Mouse (Mus musculus) intestine, embryonic 14.5 days (tissue): ENCODE results near the gene Itgb6. TPM values are rescaled to one million over a fixed set of nuclear protein-coding genes. Genes with fewer than 3 reads are reported as not detected.

Experiments
- ATAC-seq: fragments of 200-750 bp; cut with Nextera tagmentation; replicated peaks from 2 replicates; pipeline ENCODE4 v1.8.0; 2017; ENCODE audit warnings: low read depth, moderate number of reproducible peaks, moderate TSS enrichment, moderate library complexity; ENCODE audit not compliant: low FRiP score, low TSS enrichment
- DNase-seq: peaks from one replicate; pipeline ENCODE4 v3.0.0-alpha.2; 2018; ENCODE audit warnings: low spot score
- H3K27ac ChIP-seq: fragments of 300-500 bp; sonication (generic); 2 replicates; pipeline ENCODE4 v1.5.1; 2014; ENCODE audit warnings: low read depth, mild to moderate bottlenecking, control low read depth
- H3K27me3 ChIP-seq: fragments of 300-500 bp; sonication (generic); replicated peaks from 2 replicates; pipeline ENCODE4 v1.6.1; 2014; ENCODE audit warnings: low read length, control low read depth; ENCODE audit not compliant: control insufficient read depth, insufficient read depth
- H3K36me3 ChIP-seq: fragments of 300-500 bp; sonication (generic); 2 replicates; pipeline ENCODE4 v1.6.1; 2014; ENCODE audit warnings: low read length, control low read depth; ENCODE audit not compliant: control insufficient read depth, insufficient read depth
- H3K4me1 ChIP-seq: fragments of 300-500 bp; sonication (generic); replicated peaks from 2 replicates; pipeline ENCODE4 v1.6.1; 2014; ENCODE audit warnings: low read length, control low read depth, mixed read lengths; ENCODE audit not compliant: control insufficient read depth, insufficient read depth
- H3K4me2 ChIP-seq: fragments of 300-500 bp; sonication (generic); 2 replicates; pipeline ENCODE4 v1.6.1; 2014; ENCODE audit warnings: low read length
- H3K4me3 ChIP-seq: fragments of 300-500 bp; sonication (generic); 2 replicates; pipeline ENCODE4 v1.5.1; 2014; ENCODE audit warnings: low read depth, low read length, control low read depth, mixed read lengths
- H3K9ac ChIP-seq: fragments of 300-500 bp; sonication (generic); 2 replicates; pipeline ENCODE4 v1.6.1; 2014; ENCODE audit warnings: mild to moderate bottlenecking, low read length
- H3K9me3 ChIP-seq: fragments of 300-500 bp; sonication (generic); 2 replicates; pipeline ENCODE4 v1.6.1; 2016; ENCODE audit warnings: low read length, control low read depth; ENCODE audit not compliant: control insufficient read depth
- WGBS: fragments of 180-500 bp; shearing (Covaris S2); extraction: QIAGEN DNeasy Blood & Tissue Kit; methylation state at CpG from one replicate; pipeline ENCODE4 v1.1.7; 2014; 5-methylcytosine and 5-hydroxymethylcytosine counted together
- polyA plus RNA-seq: library from polyadenylated mRNA; unstranded; fragments of >200 nt; fragmentation: Nextera tagmentation; extraction: Ambion mirVana; gene quantifications from 2 replicates; pipeline ENCODE4 v1.2.1, GENCODE M21; 2014

The Itgb6 gene
- polyA plus RNA-seq, 1 experiment from 2014 or later, result 9.6 TPM

DNA sequence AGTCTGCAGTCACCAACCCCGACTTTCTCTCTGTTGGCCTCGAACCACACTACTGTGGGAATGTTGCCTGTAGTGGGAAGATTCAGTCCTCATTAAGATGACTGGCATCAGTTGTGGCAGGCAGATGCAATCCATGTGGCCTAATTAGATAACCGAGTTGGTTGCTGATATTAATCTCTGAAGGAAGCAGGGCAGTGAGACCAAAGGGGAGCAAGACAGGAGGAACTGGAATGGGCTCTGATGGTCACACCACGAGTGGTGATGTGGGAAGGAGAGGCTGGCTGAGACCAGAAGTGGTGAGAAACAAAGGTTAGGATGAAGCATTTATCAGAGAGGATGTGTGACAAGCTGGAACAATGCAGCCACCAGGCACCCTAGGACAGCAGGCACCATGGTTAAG lies 167.9 kb downstream of the Itgb6 start:
- no peaks in the 10 kb centered on the region for H3K36me3 ChIP-seq
- no peak overlapping the region for H3K27ac ChIP-seq
- no peak overlapping the region for H3K4me2 ChIP-seq
- H3K9me3 ChIP-seq, result no peaks in the 10 kb centered on the region
- no peaks in the 10 kb centered on the region for H3K27me3 ChIP-seq
- no peak overlapping the region for H3K9ac ChIP-seq
- no peak for ATAC-seq
- peak; percentile 46 for DNase-seq
- H3K4me1 ChIP-seq, result peaks cover 7% of the 10 kb centered on the region; the same call in 1 of the 2 replicates
- H3K4me3 ChIP-seq, result no peak overlapping the region
- WGBS, result 70% methylated on average over 4 of the region's 4 CpGs

DNA sequence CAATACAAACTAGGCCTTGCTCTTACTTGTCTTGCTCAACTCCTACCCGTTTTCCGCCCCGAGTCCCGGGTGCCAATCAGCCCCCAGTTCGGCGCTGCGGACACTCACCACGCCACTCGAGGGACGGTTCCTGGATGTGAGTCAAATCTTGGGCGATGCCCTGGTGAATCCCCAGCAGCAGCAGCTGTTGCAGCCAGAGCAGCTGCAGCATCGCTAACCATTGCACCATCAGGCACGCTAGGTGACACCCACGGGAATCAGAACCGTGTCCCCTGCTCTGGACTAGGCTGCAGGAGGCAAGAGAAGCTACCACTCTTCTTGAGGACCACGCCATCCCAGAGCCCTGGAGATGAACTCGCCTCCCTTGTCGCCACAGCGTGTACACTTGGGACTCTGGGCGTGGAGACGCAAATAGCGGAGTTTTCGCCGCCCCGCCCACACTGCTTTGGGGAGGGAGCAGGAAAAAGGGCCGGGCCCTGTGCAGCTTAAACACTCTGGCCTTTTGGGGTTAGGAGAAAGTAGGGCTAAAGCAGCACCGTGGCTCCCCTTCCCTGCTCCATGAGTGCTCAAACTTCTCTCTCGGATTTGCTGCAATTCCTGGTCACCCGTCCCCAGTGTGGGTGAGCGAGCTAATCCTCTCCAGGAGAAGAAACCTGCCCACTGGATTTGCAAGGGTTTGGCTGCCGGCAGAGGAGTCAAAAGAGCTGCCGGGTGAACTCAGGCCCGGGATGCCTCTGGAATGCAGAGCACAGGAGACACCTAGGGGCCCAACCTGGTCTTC lies 169.4 kb downstream of the Itgb6 start, which contains the start of gene Pla2r1:
TSS of gene Pla2r1 (minus strand) at position 407 of the 781 bp plus-strand sequence.
- Histone ChIP-seq H3K27ac (no peak within 1 kb of the TSS), H3K9ac (peak within 1 kb of the TSS; percentile 36), H3K4me3 (peak within 1 kb of the TSS; percentile 48), H3K36me3 (no peaks in the 10 kb centered on the region), H3K9me3 (no peaks in the 10 kb centered on the region), H3K27me3 (no peaks in the 10 kb centered on the region), H3K4me1 (peaks cover 7% of the 10 kb centered on the region; the same call in 1 of the 2 replicates), H3K4me2 (peak within 1 kb of the TSS; percentile 96)
- 4% methylated on average over 33 of the region's 33 CpGs for WGBS
- ATAC-seq, result peak; percentile 43
- peak; percentile 74 for DNase-seq

DNA sequence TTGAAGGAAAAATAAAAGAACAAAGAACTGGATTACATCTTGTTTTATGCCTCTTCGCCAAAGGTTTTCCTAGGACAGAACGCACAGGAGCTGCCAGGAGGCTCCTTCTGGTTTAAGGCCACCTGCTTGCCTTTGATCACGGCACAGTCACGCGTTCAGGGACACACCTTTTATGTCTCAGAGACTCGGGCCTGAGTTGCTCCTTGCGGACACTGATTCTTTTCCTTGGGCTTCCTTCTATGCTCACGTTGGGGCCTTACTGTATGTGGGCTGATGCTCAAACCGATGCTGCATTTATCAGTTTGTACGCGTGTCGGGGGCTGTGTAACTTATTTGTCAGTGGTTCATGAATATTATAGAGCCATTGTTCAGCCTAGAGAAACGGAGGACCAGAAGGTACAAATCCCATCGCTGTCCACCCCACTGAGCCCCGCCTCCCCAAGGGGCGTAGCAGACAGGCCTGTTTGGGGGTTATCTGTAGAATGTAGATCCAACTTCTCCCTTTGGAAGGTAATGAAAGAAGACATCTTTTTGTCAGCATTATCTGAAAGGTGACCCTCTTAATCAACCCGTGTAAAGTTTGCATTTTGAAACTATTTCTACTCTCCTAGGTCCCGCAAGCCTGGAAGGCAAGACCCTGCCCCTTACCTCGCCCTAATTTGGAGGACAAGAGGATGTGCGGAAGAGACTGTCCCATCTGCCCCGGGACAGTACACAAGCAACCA lies 170.1 kb downstream of the Itgb6 start:
- WGBS, result 36% methylated on average over 21 of the region's 21 CpGs
- H3K36me3 ChIP-seq, result no peaks in the 10 kb centered on the region
- no peak overlapping the region for H3K27ac ChIP-seq
- H3K4me1 ChIP-seq, result peaks cover 7% of the 10 kb centered on the region; the same call in 1 of the 2 replicates
- ATAC-seq (no peak), DNase-seq (peak; percentile 51)
- H3K27me3 ChIP-seq, result no peaks in the 10 kb centered on the region
- peak overlapping the region; percentile 48 for H3K4me3 ChIP-seq
- peak overlapping the region; percentile 36 for H3K9ac ChIP-seq
- peak overlapping the region; percentile 96 for H3K4me2 ChIP-seq
- no peaks in the 10 kb centered on the region for H3K9me3 ChIP-seq

- no peak overlapping the region for H3K4me3 ChIP-seq
- no peaks in the 10 kb centered on the region for H3K27me3 ChIP-seq
- H3K9ac ChIP-seq, result no peak overlapping the region
- H3K4me2 ChIP-seq, result no peak overlapping the region
- no peaks in the 10 kb centered on the region for H3K36me3 ChIP-seq
- H3K4me1 ChIP-seq, result peaks cover 7% of the 10 kb centered on the region; the same call in 1 of the 2 replicates
- peak; percentile 50 for DNase-seq
- H3K27ac ChIP-seq, result no peak overlapping the region
- 72% methylated on average over 2 of the region's 2 CpGs for WGBS
- ATAC-seq, result no peak
- no peaks in the 10 kb centered on the region for H3K9me3 ChIP-seq
Measured at GRCm38 (mm10) chr2:60551673-60552072, 170.8 kb downstream of the Itgb6 start.

GRCm38 (mm10) chr2:60550521-60550920 lies 171.9 kb downstream of the Itgb6 start:
- DNase-seq, result no peak
- Histone ChIP-seq H3K9me3 (no peaks in the 10 kb centered on the region), H3K4me1 (peaks cover 7% of the 10 kb centered on the region), H3K27me3 (no peaks in the 10 kb centered on the region), H3K9ac (no peak overlapping the region), H3K4me2 (no peak overlapping the region), H3K36me3 (no peaks in the 10 kb centered on the region), H3K27ac (no peak overlapping the region), H3K4me3 (no peak overlapping the region)
- WGBS, result 96% methylated on average over 8 of the region's 8 CpGs
- no peak for ATAC-seq

DNA sequence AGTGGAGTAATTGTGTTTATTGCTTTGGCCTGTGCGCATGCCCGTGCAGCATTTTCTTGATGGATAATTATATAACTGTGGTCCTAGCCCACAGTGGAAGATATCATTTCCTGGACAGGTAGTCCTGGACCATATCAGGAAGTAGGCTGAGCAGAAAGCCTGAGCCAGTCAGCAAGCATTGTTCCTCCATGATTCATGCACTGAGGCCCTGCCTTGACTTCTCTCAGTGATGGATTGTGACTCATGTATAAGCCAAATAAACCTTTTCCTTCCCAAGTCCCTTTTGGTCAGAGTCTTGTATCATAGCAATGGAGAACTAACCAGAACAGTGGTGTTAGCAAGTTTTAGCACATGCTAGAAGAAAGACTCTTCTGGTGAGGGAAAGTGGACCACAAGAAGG lies 172.6 kb downstream of the Itgb6 start:
- ATAC-seq, result no peak
- 72% methylated on average over 2 of the region's 2 CpGs for WGBS

More for the DNA sequence above, 172.6 kb downstream of the Itgb6 start:
- Histone ChIP-seq H3K9me3 (no peaks in the 10 kb centered on the region), H3K4me2 (no peak overlapping the region), H3K27ac (no peak overlapping the region), H3K36me3 (no peaks in the 10 kb centered on the region), H3K9ac (no peak overlapping the region), H3K4me1 (peaks cover 7% of the 10 kb centered on the region), H3K4me3 (no peak overlapping the region), H3K27me3 (no peaks in the 10 kb centered on the region)
- DNase-seq, result peak; percentile 38

Other genes starting within 250 kb of the Itgb6 start
- 2.1 and 2.6 TPM in 2 replicates for gene Pla2r1, start 169.3 kb downstream of the Itgb6 start, polyA plus RNA-seq
- gene Rbms1, start 240.5 kb upstream of the Itgb6 start, polyA plus RNA-seq, result 100 and 101 TPM in 2 replicates